Mouse (Mus musculus) retina, postnatal 1 day (tissue): ENCODE measurements at regions not wholly inside any gene's neighbourhood (a gene's known extent, or its start where the extent isn't known, plus 50 kb on each side); places are given as distances from the start of the nearest gene placed in this dataset.
"Not testable (repeated sequence)": the region's sequence is repeated elsewhere in the genome, so short reads cannot be mapped to it uniquely, and the experiment has no call there.

Experiments
- DNase-seq: peaks from one replicate; pipeline ENCODE4 v3.0.0-alpha.2; 2012

DNA sequence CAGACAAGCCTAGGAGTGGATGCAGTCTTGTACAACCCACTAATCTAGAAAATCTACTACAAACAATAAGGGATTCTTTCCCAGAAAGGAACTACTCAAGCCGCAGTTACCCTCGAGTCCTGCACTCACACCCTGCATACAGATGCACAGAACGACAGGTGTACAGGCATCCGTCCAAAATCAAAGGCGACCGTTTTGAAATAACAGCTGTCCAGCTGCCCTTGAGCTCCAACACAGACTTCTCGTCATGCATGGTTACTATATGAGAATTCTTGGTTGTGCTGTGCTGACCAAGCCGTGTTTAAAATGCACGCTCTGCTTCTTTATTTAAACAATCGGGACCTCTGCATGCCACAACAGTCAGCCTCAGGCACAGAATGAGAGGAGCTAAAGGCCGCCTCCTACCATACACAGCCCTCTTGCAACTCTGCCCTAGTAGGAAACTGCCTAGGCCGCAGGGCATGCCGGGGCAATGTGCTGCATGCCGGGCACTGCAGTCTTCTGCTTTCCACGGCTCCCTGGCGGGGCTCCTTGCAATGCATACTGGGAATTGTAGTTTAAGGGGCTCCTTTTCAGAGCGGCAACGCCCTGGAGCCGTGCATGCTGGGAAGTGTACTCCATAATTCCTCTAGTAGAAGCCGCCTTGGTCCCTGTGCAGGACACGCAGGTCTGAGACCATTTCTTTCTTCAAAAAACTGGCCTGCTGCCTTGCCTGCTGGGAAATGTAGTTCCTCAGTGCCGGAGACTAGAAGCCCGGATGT is 237.4 kb upstream of the Myt1l start:
- DNase-seq, result peak; percentile 99

- no peak for DNase-seq
These were observed 230.2 kb upstream of the Myt1l start for GRCm38 (mm10) chr12:29297984-29298383.

GRCm38 (mm10) chr12:29315636-29316035 is 212.5 kb upstream of the Myt1l start:
- DNase-seq, result no peak

DNA sequence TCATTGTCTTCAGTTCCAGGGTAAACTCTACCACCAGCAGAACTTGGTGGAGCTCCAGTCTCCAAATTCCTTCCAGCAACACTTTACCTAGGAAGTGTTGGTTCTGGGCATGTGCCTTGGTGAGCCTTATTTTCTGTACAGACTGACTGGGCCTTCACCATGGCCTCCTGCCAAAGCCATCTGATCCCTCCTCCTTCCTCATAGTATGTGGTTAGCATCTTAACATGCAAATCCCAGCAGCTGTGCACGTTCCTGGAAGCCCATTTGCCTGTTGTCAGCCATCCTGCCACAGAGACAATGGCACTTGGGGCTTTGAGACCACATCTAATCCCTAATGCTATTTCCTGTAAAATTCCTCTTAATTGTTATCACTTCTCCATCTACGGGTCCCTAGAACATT is 206.7 kb upstream of the Myt1l start:
- DNase-seq, result peak; percentile 19

DNA sequence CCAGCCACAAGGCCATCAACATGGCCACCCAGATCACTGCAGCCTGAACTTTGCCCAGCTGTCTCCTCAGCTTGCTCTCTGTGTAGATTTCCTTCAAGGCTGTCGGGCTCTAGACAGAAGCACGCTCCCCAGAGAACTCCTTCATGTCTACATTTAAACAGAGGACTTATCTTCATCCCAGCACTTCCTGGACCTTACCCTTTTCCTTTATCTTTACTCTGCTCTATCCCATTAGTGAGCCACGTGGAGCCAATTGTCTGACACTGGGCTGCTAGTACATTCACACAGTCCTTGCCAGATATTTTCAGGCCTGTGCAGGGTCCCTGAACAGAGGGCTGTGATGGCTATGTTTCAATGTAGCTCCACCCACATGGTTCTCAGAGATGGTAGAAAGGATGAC is 204.7 kb upstream of the Myt1l start:
- no peak for DNase-seq

DNA sequence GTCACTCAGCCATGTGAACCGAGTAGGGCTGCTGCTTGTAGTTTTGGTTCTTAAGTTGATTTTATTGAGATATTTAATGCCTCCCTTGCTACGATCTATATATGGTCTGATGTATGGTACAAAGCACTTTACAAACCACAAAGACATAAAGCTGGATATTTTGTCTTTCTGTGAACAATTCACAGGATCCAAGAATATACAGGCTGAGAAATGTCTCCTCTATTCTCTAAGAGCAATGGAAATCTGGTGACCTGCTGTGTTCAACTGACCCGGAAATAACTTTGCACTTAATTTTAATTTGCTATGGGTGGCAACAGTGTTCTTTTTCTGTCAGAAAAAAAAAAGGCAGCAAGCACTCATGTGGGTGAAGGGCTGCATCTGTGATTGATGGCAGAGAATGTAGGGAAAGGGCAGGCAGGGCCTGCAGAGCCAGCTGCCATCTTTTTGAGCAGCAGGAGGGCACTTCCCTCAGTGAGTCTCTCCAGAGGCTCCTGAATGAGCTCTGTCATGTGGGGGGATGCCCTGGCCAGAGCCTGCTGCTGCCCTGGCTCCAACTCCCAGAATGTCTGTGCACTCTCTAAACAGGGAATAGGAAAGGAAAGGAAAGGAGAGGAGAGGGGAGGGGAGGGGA is 192.2 kb upstream of the Myt1l start:
- peak; percentile 57 for DNase-seq

DNA sequence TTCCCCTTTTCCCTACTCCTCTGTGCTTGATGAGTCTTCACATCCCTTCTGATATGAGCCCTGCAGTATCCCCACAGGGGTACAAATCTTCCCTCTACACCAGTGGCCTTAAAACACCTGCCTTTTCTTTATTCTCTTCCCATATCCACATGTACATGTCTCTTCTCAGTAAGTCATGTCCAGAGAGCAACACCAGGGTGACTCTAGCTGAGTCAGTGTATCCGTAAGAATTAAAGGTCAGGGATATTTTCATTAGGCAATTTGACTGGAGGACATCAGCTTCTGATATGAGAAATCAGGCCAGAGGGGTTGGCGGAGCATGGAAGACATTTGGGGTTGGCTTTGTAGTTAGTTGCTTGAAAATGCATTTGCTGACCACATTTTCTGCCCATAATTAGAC is 190.8 kb upstream of the Myt1l start:
- no peak for DNase-seq

DNA sequence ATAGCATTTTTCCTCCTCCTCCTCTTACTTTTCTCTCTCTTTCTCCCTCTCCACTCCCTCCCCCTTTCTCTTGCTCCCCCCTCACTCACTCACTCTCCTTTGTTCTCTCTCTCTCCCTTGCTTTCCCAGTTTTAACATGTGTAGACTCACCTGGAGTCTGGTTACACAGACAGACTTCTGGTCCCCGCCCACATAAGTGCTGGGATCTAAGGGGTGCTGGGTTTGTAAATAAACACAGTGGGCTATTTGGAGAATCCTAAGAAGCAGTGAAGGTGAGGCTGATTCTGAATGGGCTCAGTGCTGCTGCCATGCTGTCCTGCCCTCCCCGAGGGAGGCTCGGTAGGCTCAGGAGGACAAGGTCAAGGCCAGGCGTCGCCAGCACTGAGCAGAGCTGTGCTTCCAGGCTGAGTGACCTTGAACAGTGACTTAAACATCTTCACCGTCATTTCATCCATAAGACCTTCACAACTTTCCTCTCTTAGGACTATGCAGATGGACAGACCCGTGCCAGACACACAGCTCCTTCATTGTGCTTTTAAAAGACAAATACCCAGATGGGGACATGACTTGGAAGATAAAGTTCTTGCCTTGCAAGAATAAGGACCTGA is 186.7 kb upstream of the Myt1l start:
- DNase-seq, result no peak

- no peak for DNase-seq
These were observed 184.9 kb upstream of the Myt1l start for GRCm38 (mm10) chr12:29343147-29343852.

- DNase-seq, result no peak
These were observed 179.5 kb upstream of the Myt1l start for GRCm38 (mm10) chr12:29348698-29349097.

GRCm38 (mm10) chr12:29349146-29349850 is 178.9 kb upstream of the Myt1l start:
- DNase-seq, result no peak

- DNase-seq, result peak; percentile 75
These were observed 174.2 kb upstream of the Myt1l start for GRCm38 (mm10) chr12:29353777-29354496.

- no peak for DNase-seq
These were observed 173.4 kb upstream of the Myt1l start for GRCm38 (mm10) chr12:29354816-29355215.

- peak; percentile 91 for DNase-seq
These were observed 171.3 kb upstream of the Myt1l start for GRCm38 (mm10) chr12:29356681-29357397.

DNA sequence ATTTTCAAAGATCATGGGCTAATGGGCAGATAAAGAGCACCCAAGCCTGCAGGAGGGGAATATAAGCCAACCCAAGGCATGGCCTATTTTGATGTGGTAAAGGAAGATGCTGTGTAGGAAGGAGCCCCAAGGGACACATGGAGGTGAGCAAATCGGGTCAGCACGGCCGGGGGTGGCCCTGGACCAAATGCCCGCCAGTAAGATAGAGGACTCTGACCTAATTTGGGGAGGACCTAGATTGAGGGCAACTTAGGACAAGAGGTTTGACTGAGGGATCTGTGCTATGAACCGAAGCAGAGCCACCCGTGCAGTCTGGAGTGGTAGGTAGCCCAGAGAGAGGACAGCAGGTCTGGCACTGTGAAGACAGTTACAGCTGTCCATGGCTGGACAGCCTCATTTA is 166.9 kb upstream of the Myt1l start:
- no peak for DNase-seq

DNA sequence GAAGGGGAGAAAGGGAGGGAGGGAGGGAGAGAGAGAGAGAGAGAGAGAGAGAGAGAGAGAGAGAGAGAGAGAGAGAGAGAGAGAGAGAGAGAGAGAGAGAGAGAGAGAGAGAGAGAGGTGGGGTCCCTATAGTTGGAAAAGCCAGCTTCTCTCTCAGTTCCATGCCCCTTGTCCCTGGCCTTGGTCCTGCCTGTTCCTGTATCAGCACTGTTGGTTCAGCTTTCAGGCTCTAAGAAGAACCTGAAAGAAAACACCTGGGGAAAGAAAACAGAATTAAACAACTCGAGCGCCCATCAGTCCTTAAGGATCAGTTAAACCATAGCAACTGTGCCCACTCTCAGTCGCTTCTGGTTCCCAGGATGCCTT is 160.5 kb upstream of the Myt1l start:
- DNase-seq, result not testable (repeated sequence)

DNA sequence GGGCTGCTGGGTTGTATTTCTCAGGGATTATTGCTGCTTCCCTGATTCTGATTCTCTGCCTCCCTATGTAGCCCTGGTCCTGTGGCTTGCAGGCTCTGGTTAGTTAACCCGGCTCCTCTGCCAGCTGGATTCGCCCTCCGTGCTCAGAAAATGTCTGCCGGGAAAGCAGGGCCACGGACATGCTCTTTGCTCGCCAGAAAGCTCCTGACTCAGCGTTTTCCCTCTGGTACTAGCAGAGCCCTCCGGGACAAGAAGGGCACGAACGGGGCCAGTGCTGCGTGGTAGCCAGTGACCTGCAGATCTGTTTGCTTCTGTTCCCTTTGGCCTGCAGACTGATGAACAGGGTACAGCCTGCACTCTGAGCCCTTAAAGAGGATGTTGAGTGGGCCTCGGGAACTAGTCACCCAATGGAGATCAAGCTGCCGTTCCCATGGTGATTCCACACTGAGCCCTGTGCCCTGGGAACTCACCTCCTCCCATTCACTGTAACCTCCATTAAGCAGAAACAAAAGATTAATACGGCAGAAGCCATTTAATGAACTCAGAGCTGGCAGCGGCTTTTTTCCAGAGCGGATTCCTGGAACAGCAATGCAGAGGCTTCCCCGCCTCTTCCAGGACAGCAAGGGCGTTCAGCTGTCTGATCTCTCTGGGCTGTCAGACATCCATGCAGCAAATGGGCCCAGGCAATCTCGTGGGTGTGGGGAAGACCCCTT is 159.9 kb upstream of the Myt1l start:
- peak; percentile 97 for DNase-seq

DNA sequence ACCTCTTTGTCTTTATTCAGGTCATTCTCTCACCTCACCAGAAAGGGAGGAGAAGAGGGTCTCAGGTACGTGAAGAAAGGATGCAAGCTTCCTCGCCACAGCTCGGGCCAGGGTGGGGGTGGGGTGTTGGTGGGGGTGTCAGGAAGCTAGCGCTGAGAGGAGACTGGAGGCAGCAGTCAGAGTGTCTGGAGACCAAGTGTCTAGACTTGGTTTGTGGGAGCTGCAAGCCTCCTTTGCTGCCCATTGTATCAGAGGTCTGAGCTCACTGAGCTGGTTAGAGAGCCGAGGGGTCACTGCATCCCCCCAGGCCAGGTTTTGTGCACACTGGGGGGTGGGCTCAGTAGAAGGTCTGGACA is 159.4 kb upstream of the Myt1l start:
- no peak for DNase-seq

DNA sequence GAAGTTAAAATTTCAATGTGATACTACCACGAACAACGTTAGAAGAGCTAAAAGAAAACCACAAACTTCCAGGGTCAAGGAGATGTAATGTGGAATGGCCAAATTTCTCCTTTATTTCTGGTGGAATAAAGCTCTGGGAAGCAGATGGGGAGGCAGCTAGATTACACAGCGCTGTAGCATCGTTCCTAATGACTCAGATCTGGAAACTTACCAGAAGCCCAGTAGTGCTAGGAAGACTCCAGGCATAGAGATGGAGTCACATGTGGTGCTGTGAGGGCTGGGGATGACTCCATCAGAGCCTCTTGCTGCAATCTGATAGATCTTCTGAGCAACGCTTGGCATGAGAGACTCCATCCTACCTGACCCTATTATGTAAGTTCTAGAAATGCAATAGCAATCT is 136.4 kb upstream of the Myt1l start:
- DNase-seq, result no peak

- DNase-seq, result no peak
These were observed 133.9 kb upstream of the Myt1l start for GRCm38 (mm10) chr12:29394271-29394670.

DNA sequence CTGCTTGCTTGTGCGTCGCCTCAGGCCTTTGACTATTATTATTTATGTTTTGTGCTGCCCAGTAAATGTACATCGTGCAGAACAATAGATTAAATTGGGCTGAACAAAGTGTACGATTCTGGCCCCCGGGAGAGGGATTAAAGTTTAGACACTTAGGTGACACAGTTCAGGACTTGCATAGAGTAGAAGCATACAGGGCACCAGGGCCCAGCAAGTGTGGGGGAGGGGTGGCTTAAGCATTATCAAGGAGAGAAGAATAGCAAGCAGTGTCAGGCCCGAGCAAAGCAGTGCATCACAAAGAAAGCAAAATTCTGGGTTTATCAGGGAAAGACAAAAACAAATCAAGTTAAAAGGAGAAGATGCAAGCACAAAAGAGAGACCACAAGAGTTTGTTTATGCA is 133.3 kb upstream of the Myt1l start:
- DNase-seq, result peak; percentile 66
